Mouse (Mus musculus) Patski (cell line): Measurements from ENCODE around the gene Fam172a. TPM values are rescaled to one million over a fixed set of nuclear protein-coding genes. Genes with fewer than 3 reads are reported as not detected.

ENCODE experiments used
- ATAC-seq: fragments of 100-300 bp; one replicate; pipeline ENCODE4 v1.8.0; 2021
- CTCF ChIA-PET: fragments of 350-600 bp; sonication (Branson Sonifier 250); formaldehyde crosslinking; loops from one replicate; lab custom pipeline; 2022; ENCODE audit warnings: inconsistent platforms; lab: Charles Lee
- POLR2A ChIA-PET: fragments of 350-600 bp; sonication (Branson Sonifier 250); formaldehyde crosslinking; loops from one replicate; lab custom pipeline; 2022; ENCODE audit warnings: antibody characterized with exemption, inconsistent platforms; lab: Charles Lee
- DNase-seq: peaks from one replicate; pipeline ENCODE4 v3.0.0-alpha.2; 2011; ENCODE audit warnings: low read depth, low spot score
- H3K27me3 ChIP-seq: fragments of 371-371 bp; one replicate; pipeline ENCODE4 v1.5.1; 2021
- CTCF ChIP-seq: fragments of 100-300 bp; IDR thresholded peaks from one replicate; pipeline ENCODE4 v1.5.1; 2021
- in situ Hi-C: fragments of 300-500 bp; cut with MboI; formaldehyde crosslinking; loops from 3 replicates; pipeline ENCODE4 v1.11.1; 2018; ENCODE audit warnings: low pct_unique_long_range_greater_than_20kb, mixed read lengths
- polyA plus RNA-seq: library from polyadenylated mRNA; unstranded; gene quantifications from one replicate; pipeline ENCODE4 v1.2.3, GENCODE M21; 2021

The Fam172a gene
- polyA plus RNA-seq, 1 experiment from 2014 or later, result 18.5 TPM

DNA sequence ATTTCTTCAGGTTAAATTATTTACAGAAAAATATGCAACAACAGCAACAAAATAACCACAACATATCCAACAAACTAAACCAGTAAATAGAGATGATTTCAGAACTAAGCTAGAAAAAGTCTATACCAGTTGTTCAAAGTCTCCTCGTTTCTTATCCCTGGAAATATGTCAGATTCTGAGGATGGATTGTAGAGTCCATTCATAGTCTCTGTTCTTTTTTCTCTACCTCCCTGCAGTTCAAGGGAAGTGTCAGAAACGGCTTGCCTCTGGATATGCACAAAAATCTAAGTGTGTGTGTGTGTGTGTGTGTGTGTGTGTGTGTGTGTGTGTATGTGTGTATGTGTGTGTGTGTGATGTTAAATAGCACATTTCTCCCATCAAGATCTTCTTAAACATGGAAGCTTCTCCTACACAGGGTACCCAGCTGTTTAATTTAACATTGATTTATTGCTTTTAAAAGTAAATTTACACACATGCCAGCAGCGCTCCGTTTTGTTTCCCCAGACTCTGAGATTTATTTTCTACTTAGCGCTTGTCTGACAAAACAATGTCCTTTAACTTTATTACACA lies 475.6 kb downstream of the Fam172a start:
- CTCF ChIA-PET, result interaction anchor here (1.1 to 2.5 kb wide), 2 partner anchors 12 to 13 kb away, joined by 3 to 15 read pairs; no protein-coding TSS in a partner anchor
- POLR2A ChIA-PET, result no interaction called here
- ATAC-seq (no peak), DNase-seq (no peak)
- no peak for TF ChIP-seq CTCF
- peaks cover 75% of the 10 kb centered on the region for H3K27me3 ChIP-seq
- in situ Hi-C loops, result loop anchor here (25.0 kb wide), 1 partner anchor 290 kb away; no protein-coding TSS in a partner anchor

- H3K27me3 ChIP-seq, result peaks cover 70% of the 10 kb centered on the region
- no peak for TF ChIP-seq CTCF
- no peak for DNase-seq
- in situ Hi-C loops, result loop anchor here (25.0 kb wide), 1 partner anchor 291 kb away; no protein-coding TSS in a partner anchor
- ChIA-PET POLR2A (no interaction called here), CTCF (no interaction called here)
- no peak for ATAC-seq
These were observed 476.2 kb downstream of the Fam172a start for GRCm38 (mm10) chr13:78178021-78178420.

- DNase-seq (no peak), ATAC-seq (no peak)
- ChIA-PET POLR2A (no interaction called here), CTCF (no interaction called here)
- peaks cover 64% of the 10 kb centered on the region for H3K27me3 ChIP-seq
- in situ Hi-C loops, result loop anchor here (25.0 kb wide), 1 partner anchor 291 kb away; no protein-coding TSS in a partner anchor
- no peak for TF ChIP-seq CTCF
These were observed 476.9 kb downstream of the Fam172a start for GRCm38 (mm10) chr13:78178771-78179170.

- no peak for DNase-seq
- ChIA-PET CTCF (no interaction called here), POLR2A (no interaction called here)
- TF ChIP-seq CTCF, result no peak
- in situ Hi-C loops, result loop anchor here (10.0 to 25.0 kb wide), 2 partner anchors 292 to 1335 kb away; no protein-coding TSS in a partner anchor
- H3K27me3 ChIP-seq, result peaks cover 56% of the 10 kb centered on the region
- ATAC-seq, result no peak
These were observed 477.7 kb downstream of the Fam172a start for GRCm38 (mm10) chr13:78179312-78180097.

DNA sequence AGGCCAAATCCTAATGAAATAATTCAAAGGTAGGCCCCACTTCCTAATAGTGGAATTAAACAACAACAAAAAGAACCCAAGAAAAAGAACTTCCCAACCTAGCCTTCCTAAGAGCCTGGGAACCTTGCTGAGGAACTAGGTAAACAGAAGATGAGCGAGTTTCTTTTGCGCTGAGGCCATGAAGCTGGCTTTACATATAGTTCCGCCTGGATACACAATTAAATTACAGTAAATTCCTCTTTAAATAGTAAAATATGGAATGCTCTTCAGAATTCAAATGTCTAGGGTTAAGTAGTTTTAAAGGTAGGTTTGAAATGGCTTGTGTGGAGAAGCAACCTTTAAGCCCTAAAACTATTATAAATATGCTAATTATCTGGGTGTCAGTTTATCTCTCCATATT lies 478.4 kb downstream of the Fam172a start:
- TF ChIP-seq CTCF, result no peak
- ATAC-seq (no peak), DNase-seq (no peak)
- POLR2A ChIA-PET, result no interaction called here
- in situ Hi-C loops, result loop anchor here (10.0 to 25.0 kb wide), 2 partner anchors 293 to 1335 kb away; no protein-coding TSS in a partner anchor
- CTCF ChIA-PET, result no interaction called here
- H3K27me3 ChIP-seq, result peaks cover 49% of the 10 kb centered on the region

- TF ChIP-seq CTCF, result no peak
- ChIA-PET POLR2A (no interaction called here), CTCF (no interaction called here)
- DNase-seq (no peak), ATAC-seq (no peak)
- in situ Hi-C loops, result loop anchor here (10.0 to 25.0 kb wide), 2 partner anchors 294 to 1336 kb away; no protein-coding TSS in a partner anchor
- H3K27me3 ChIP-seq, result peaks cover 41% of the 10 kb centered on the region
These were observed 479.5 kb downstream of the Fam172a start for GRCm38 (mm10) chr13:78181071-78181929.

- H3K27me3 ChIP-seq, result peaks cover 33% of the 10 kb centered on the region
- in situ Hi-C loops, result loop anchor here (10.0 to 25.0 kb wide), 2 partner anchors 295 to 1337 kb away; no protein-coding TSS in a partner anchor
- ChIA-PET POLR2A (interaction anchor here (0.7 kb wide), 3 partner anchors 14 to 168 kb away, joined by 4 to 5 read pairs (median 4); no protein-coding TSS in a partner anchor), CTCF (no interaction called here)
- ATAC-seq (no peak), DNase-seq (no peak)
- TF ChIP-seq CTCF, result no peak
These were observed 480.2 kb downstream of the Fam172a start for GRCm38 (mm10) chr13:78181930-78182558.

- ChIA-PET POLR2A (interaction anchor here (0.6 kb wide), 1 partner anchor 248 kb away, joined by 3 read pairs; no protein-coding TSS in a partner anchor), CTCF (interaction anchor here (0.8 kb wide), 1 partner anchor 15 kb away, joined by 3 read pairs; no protein-coding TSS in a partner anchor)
- H3K27me3 ChIP-seq, result peaks cover 26% of the 10 kb centered on the region
- in situ Hi-C loops, result loop anchor here (10.0 to 25.0 kb wide), 2 partner anchors 296 to 1338 kb away; no protein-coding TSS in a partner anchor
- ATAC-seq (no peak), DNase-seq (no peak)
- TF ChIP-seq CTCF, result no peak
These were observed 481.2 kb downstream of the Fam172a start for GRCm38 (mm10) chr13:78183004-78183403.

DNA sequence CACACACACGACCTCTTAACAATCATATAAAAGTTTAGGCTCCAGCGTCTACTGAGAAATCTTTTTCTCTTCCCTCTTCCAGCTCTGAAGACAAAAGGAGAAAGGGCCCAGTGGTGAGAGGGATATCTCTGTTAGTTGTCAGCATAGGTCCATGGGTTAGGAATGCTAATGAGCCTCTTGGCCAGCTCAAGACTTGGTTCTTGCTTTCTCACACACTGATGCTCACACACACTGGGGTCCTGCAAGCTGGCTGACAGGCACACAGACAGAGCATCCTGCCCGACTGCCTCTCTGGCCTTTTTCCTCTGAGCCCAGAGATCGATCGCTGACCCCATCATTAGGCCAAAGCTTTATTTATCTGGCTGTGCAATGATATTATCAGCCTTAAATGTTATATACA lies 482.2 kb downstream of the Fam172a start:
- ChIA-PET CTCF (interaction anchor here (0.7 kb wide), 1 partner anchor 12 kb away, joined by 3 read pairs; no protein-coding TSS in a partner anchor), POLR2A (interaction anchor here (0.7 to 1.0 kb wide), 3 partner anchors 13 to 988 kb away, joined by 3 read pairs; no protein-coding TSS in a partner anchor)
- peaks cover 17% of the 10 kb centered on the region for H3K27me3 ChIP-seq
- in situ Hi-C loops, result loop anchor here (10.0 to 25.0 kb wide), 2 partner anchors 297 to 1339 kb away; no protein-coding TSS in a partner anchor
- ATAC-seq (no peak), DNase-seq (no peak)
- no peak for TF ChIP-seq CTCF
